Mouse (Mus musculus) liver, adult 2 months (tissue): ENCODE measurements around the gene Carmil2.

Experiments used
- CTCF ChIP-seq: fragments of 200-500 bp; IDR thresholded peaks from 2 replicates; pipeline ENCODE4 v1.5.1; 2011; ENCODE audit warnings: low read depth, low read length, control low read depth
- POLR2A ChIP-seq: fragments of 200-500 bp; IDR thresholded peaks from 2 replicates; pipeline ENCODE4 v1.6.1; 2011; ENCODE audit warnings: low read length, control low read depth; ENCODE audit not compliant: insufficient read depth; ENCODE audit errors: extremely low read depth

- TF ChIP-seq POLR2A (no peak), CTCF (no peak)
These were observed 48.5 kb upstream of the Carmil2 start for GRCm38 (mm10) chr8:105637601-105638041.
